Mouse (Mus musculus): ENCODE data around the gene Dach1.

- no peak for TF ChIP-seq POLR2A (IDR thresholded peaks at IDR 0.05; ENCODE audit: low read depth, low read length)
- no peak for TF ChIP-seq CTCF (IDR thresholded peaks at IDR 0.05; ENCODE audit: extremely low read depth, insufficient read depth, insufficient read length, insufficient replicate concordance)
Observed at GRCm38 (mm10) chr14:98072647-98073420, 96.7 kb downstream of the Dach1 start.
